Mouse (Mus musculus) c-Kit-positive CD71-negative TER-119-negative erythroid progenitor cells, embryonic 14.5 days (primary cell): Measurements from ENCODE around the gene Emg1.
"Not testable (repeated sequence)": the region's sequence is repeated elsewhere in the genome, so short reads cannot be mapped to it uniquely, and the experiment has no call there.

ENCODE experiments used
- DNase-seq: peaks from one replicate; pipeline ENCODE4 v3.0.0-alpha.2; 2013; ENCODE audit warnings: low read depth

The Emg1 gene

GRCm38 (mm10) chr6:124708289-124708889 lies 3.6 kb downstream of the Emg1 start:
- DNase-seq = no peak

DNA sequence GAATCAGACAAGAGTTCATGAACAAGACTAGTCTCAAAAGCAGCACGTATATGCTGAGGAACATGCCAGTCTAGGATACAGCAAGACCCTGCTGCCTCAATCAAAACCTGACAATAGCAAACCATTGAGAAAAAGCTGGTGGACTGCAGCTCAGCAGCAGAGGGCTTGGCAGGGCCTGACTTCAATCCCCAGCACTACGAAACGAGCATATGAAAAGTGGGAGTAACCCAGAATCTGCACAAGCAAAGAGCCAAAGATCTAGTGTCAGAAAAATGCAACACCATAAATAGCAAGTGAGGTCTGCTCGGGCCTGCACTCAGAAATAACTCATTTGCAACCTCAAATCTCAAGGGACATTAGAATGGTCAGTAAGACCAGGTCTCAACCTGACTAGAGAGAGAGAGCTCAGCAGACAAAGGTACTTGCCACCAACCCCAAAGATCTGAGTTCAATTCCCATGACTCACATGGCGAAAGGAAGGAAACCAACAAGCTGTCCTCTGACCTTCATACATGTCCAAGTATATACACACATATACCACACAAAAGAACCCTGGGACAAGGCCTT lies 5.8 kb downstream of the Emg1 start:
- DNase-seq = no peak

DNA sequence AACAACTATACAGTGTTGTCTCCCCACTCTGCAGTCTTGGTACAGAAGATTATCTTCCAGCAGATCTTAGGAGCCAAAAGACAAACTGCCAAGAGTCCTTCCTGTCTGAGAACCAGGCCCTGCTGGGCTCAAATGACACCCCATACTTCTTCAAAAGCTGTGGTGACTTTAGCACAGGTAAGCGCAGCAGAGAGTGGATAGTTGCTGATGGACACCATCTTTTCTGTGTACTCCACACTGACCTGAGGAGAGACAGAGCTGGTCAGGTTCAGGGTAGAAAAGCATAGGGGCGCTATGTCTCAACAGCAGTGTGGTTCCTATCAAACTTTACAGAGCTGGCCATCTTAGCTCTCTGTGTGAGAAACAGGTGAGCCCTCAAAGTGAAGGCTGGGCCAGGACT lies 7.6 kb downstream of the Emg1 start:
- no peak for DNase-seq

DNA sequence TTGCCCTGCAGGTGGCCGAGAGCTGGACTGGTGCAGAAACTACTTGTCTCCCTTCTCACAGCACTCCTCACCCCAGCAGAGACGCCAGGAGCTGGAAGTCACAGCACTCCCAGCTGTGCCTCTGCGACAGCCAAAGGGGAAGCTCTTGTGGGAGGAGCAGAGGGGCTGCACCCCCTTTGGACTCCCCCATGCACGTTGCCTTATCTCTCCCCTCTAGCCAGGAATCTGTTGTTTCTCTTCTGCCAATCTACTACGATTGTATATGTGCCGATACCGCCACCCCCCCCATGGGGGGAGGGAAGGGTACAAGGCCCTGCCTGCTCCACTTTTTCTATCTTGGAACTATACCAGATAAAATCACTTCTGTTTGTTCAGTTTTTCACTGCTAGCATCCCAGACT lies 8.2 kb downstream of the Emg1 start:
- DNase-seq = no peak

DNA sequence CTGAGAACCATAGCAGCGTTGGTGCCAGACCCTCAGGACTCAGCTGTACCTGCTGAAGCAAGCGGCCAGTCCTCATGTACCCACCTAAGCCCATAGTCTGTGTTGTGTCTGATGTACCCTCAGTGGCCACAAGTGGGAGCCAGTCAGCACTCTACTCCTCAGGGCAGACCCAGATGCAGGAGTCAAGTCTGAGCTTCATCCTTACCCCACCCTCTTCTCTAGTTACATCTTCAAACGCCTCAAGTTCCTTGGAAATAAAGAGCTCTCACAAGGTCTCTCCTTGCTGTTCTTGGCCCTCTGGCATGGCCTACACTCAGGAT lies 9.2 kb downstream of the Emg1 start:
- DNase-seq = peak; percentile 63

GRCm38 (mm10) chr6:124702102-124702783 lies 9.7 kb downstream of the Emg1 start:
- DNase-seq = no peak

- no peak for DNase-seq
These were observed 10.6 kb downstream of the Emg1 start for GRCm38 (mm10) chr6:124701338-124701737.

DNA sequence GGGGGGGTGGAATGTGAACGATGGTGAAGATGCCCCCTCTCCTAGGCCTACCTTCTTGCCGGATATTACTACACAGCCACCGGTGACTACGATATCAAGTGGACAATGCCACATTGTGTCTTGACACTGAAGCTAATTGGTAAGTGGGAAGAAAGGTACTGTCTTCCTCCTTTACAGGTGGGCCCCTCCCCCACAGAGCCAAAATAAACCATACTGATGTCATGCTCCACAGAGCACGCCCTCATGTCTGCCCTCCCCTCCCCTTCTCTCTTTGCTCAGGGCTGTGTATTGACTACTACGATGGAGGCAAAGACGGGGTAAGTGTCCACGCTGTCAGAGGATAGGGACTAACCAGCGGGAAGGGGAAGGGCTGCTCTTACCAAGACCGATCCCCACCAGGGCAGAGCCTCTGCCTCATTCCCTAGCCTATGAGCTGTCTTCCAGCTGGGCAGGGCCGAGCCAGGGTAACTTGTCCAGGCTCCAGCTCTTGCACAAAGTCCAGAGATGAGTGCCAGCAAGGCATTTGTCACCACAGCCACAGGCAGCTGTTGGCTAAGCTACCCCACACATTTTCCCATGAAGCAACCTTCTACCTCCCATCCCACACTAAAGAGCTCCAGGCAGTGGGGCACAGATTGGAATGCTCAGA lies 11.9 kb downstream of the Emg1 start:
- no peak for DNase-seq

- no peak for DNase-seq
These were observed 12.6 kb downstream of the Emg1 start for GRCm38 (mm10) chr6:124699366-124699765.

- DNase-seq = no peak
These were observed 13.2 kb downstream of the Emg1 start for GRCm38 (mm10) chr6:124698751-124699150.

DNA sequence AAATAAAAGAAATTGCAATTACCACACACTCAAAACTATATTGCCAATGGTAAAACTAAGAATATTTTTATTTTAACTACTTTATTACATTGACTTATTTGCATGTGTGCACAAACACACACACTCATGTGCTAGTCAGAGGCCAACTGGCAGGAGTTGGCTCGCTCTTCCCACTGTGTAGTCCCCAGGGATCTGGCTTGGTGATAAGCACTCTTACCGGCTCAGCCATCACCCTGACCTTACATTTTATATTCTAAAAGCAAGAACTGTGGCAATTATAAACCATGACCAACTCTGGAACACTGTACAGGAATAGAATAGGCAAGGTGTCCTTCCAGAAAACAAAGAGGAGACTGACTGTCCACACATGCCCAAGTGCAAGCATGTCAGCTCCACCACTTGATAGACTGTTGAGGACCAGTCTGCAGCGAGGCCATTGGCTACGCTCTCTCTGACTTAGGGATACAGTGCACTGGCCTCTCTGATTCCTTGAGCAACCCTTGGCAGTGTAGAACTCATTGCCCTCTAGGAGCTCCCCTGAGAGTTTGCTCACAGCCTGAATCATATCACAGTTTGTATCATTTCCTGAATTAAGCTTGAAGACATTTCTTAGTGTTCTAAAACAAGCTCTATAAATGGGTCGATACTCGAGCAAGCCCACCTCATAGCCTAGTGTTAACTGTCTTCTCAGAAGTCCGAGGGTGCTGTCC lies 15.4 kb downstream of the Emg1 start:
- no peak for DNase-seq

GRCm38 (mm10) chr6:124694166-124694955 lies 17.6 kb downstream of the Emg1 start:
- no peak for DNase-seq

- no peak for DNase-seq
These were observed 18.6 kb downstream of the Emg1 start for GRCm38 (mm10) chr6:124693243-124693981.

DNA sequence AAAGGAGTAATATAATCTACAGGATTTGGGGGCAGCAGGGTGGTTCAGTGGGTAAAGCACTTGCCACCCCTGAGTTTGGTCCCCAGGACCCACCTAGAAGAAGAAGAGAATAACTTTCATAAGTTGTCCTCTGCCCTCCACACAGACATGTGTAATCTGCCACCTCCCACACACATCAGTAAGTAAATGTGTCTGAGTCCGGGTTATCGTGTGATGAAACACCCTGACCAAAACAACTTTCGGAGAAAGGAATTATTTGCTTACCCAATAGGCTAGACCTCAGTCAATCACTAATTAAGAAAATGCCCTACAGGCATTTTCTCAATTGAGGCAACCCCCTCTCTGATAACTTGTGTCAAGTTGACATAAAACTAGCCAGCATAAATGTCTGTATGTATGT lies 21.5 kb downstream of the Emg1 start:
- no peak for DNase-seq

GRCm38 (mm10) chr6:124689011-124689410 lies 23.0 kb downstream of the Emg1 start:
- DNase-seq = no peak

DNA sequence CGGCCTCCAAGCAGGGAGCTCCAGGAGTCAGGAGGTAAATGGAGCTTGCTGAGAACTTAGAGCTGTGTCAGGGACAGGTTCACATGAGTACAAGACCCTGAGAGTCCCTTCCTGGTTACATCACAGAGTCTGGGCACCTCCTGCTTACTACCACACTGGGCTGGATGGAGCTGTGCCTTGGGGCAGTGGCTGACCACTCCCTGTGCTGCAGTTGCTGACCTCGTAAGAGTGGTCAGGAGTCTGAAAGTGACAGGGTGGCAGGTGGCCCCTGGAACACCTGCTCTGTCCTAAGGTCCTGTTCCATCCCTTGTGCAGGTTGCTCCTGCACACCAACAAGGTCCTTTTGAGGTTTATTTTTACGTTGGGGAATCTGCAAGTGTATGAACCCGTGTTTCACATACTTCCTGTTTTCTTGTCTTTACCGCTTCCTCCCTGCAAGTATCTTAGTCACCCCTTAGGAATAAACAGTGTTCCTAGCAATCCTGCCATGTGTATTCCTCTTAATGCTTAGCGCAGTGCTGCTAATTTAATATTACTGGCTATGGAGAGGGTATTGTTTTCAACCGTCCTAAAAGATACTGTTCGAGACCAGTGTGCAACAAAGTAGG lies 23.7 kb downstream of the Emg1 start:
- DNase-seq = no peak

GRCm38 (mm10) chr6:124686644-124687043 lies 25.3 kb downstream of the Emg1 start:
- not testable (repeated sequence) for DNase-seq

GRCm38 (mm10) chr6:124685606-124686386 lies 26.2 kb downstream of the Emg1 start:
- DNase-seq = peak; percentile 24

DNA sequence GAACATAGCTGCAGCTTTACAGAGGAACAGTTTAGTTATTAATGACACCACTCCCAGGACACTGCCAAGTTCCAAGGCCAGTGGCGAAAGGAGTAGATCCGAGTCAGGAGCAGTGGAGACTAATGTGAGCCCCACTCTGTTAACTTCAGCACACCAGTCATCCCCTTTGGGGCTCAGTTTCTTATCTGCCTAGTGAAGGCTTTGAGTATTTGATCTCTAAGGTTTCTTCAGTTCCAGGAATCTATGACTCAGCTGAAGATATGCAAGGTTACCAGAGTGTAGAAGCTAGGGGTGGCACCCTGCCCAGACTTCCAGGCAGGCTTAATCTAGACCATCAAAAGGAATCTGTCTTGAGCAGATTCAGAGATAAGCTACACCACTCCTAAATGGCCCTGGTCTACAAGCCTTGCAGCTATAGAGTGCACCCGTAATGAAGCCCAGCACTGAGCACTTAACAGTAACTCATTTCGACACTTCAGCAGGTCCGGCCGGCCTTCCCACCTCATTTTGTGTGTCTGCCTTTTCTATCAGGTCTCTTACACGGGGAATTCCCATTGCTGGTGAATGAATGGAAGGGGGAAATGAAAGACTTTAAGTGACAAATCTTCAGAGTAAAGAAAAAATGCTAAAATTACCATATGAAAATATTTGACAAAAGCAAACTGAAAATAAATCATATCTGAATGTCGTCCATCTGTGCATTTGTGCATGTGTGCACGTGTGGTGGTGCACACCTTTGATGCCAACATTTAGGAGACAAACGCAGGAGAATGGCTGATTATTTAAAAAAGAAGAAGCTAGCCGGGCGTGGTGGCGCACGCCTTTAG lies 28.2 kb downstream of the Emg1 start:
- DNase-seq = no peak
